Mouse (Mus musculus): Measurements from ENCODE around the gene Faap24. TPM values are rescaled to one million over a fixed set of nuclear protein-coding genes. Genes with fewer than 3 reads are reported as not detected.

Gene Faap24
- polyA plus RNA-seq, 1 experiment from 2014 or later, result 22.9 TPM

DNA sequence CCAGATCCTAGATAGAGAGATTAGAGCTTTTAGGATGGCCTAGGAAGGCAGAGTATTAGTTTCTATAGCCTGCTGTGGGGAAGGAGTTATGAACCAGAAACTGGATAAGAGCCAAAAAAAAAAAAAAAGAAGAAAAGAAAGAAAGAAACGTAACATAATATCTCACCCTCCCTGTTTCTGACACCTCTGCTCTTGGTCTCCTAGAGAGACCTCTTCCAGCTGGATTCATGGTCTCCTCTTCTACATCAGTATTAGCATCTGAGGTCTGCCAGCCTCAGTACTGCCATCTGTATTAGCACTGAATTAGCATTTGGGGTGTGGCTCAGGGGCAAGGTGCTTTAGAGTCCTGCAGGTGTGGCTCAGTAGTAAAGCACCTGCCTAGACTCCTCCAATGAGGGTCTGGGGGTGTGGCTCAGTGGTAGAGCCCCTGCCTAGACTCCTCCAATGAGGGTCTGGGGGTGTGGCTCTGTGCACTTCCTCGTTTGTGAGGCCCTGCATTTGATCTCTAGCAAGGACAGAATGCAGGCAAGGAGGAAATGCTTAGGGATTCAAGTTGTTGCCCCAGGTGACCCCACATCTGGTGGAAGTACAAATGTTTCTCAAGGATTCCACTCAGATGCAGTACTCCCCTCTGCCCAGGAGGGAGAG is 13.8 kb downstream of the Faap24 start:
- WGBS, result 51% methylated on average over 2 of the region's 2 CpGs
- no peak overlapping the region for H3K27ac ChIP-seq
- 0 out of 2 replicates have a peak, but pooled peaks cover 5% of the 10 kb centered on the region for H3K36me3 ChIP-seq
- H3K4me3 ChIP-seq, result no peak overlapping the region
- DNase-seq (ENCODE audit: low spot score), result no peak
- no peaks in the 10 kb centered on the region for H3K27me3 ChIP-seq (ENCODE audit: insufficient read depth, poor library complexity, severe bottlenecking)
- no peaks in the 10 kb centered on the region for H3K9me3 ChIP-seq
- peaks cover 29% of the 10 kb centered on the region for H3K4me1 ChIP-seq

GRCm38 (mm10) chr7:35381861-35382260 is 14.8 kb downstream of the Faap24 start:
- H3K27ac ChIP-seq, result no peak overlapping the region
- DNase-seq (ENCODE audit: low spot score), result no peak
- H3K27me3 ChIP-seq (ENCODE audit: insufficient read depth, poor library complexity, severe bottlenecking), result no peaks in the 10 kb centered on the region
- H3K4me3 ChIP-seq, result no peak overlapping the region
- no peaks in the 10 kb centered on the region for H3K9me3 ChIP-seq
- 0 out of 2 replicates have a peak, but pooled peaks cover 5% of the 10 kb centered on the region for H3K36me3 ChIP-seq
- H3K4me1 ChIP-seq, result peaks cover 26% of the 10 kb centered on the region
- 38% methylated on average over 14 of the region's 16 CpGs for WGBS

- DNase-seq (ENCODE audit: low spot score), result no peak
- H3K27me3 ChIP-seq (ENCODE audit: insufficient read depth, poor library complexity, severe bottlenecking), result no peaks in the 10 kb centered on the region
- 0 out of 2 replicates have a peak, but pooled peaks cover under 1% of the 10 kb centered on the region for H3K36me3 ChIP-seq
- H3K4me1 ChIP-seq, result peaks cover 22% of the 10 kb centered on the region
- no peak overlapping the region for H3K4me3 ChIP-seq
- no peak overlapping the region; the same call in 1 of the 2 replicates for H3K27ac ChIP-seq
- WGBS, result 42% methylated on average over 8 of the region's 8 CpGs
- no peaks in the 10 kb centered on the region for H3K9me3 ChIP-seq
Measured at GRCm38 (mm10) chr7:35380351-35380750, 16.3 kb downstream of the Faap24 start.

GRCm38 (mm10) chr7:35379492-35380119 is 17.0 kb downstream of the Faap24 start:
- no peaks in the 10 kb centered on the region for H3K9me3 ChIP-seq
- peak overlapping the region; percentile 82 for H3K27ac ChIP-seq
- peak overlapping the region; percentile 31 for H3K4me3 ChIP-seq
- DNase-seq (ENCODE audit: low spot score), result no peak
- no peaks in the 10 kb centered on the region for H3K27me3 ChIP-seq (ENCODE audit: insufficient read depth, poor library complexity, severe bottlenecking)
- peaks cover 22% of the 10 kb centered on the region for H3K4me1 ChIP-seq
- 29% methylated on average over 16 of the region's 16 CpGs for WGBS
- no peaks in the 10 kb centered on the region for H3K36me3 ChIP-seq

DNA sequence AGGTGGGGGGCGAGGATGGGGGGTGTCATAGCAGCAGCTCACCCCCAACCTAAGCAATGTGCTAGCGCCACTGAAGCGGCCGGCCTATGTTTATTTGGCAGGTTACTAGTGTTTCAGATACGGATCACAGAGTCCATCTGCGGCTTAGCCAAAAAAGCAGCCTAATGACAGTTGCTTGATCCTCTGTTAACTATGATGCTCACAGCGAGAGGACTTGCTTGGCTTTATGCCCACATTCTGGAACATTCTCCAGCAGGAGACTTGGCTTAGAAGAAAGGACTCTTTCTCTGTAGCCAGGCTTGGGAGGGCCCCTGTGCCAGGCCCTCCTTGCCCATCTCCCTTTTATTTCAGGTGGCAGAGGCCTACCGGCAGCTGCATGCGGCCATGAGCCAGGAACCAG is 20.0 kb downstream of the Faap24 start:
- no peaks in the 10 kb centered on the region for H3K27me3 ChIP-seq (ENCODE audit: insufficient read depth, poor library complexity, severe bottlenecking)
- peaks cover 6% of the 10 kb centered on the region; the same call in 1 of the 2 replicates for H3K36me3 ChIP-seq
- peaks cover 27% of the 10 kb centered on the region for H3K4me1 ChIP-seq
- H3K4me3 ChIP-seq, result no peak overlapping the region
- no peaks in the 10 kb centered on the region for H3K9me3 ChIP-seq
- DNase-seq (ENCODE audit: low spot score), result no peak
- no peak overlapping the region for H3K27ac ChIP-seq
- WGBS, result 93% methylated on average over 9 of the region's 9 CpGs

DNA sequence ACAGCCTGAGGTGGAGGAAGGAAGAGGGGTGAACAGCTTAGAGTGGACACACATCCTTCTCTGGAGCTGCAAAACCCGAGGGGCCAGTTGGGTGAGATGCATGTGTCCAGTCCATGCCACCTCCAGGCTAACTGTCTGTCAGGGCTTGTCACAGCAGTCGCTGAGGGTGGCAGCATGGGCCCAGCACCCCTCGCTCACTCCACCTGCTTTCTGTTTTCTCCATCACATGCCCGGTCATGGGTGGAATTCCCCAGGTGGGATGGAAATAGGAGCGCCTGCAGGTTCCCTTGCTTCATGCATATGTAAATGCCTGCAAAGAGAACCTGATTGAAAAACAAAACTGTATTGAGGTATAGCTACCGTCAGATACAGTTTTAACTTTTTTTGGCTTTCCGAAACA is 22.4 kb downstream of the Faap24 start:
- Histone ChIP-seq H3K9me3 (no peaks in the 10 kb centered on the region), H3K36me3 (peaks cover 11% of the 10 kb centered on the region), H3K4me1 (peaks cover 12% of the 10 kb centered on the region), H3K27ac (no peak overlapping the region), H3K4me3 (no peak overlapping the region), H3K27me3 (ENCODE audit: insufficient read depth, poor library complexity, severe bottlenecking) (no peaks in the 10 kb centered on the region)
- 90% methylated on average over 7 of the region's 7 CpGs for WGBS
- no peak for DNase-seq (ENCODE audit: low spot score)

- WGBS, result 63% methylated on average over 16 of the region's 16 CpGs
- no peak overlapping the region for H3K4me3 ChIP-seq
- H3K4me1 ChIP-seq, result peaks cover 9% of the 10 kb centered on the region; the same call in 1 of the 2 replicates
- DNase-seq (ENCODE audit: low spot score), result no peak
- H3K27me3 ChIP-seq (ENCODE audit: insufficient read depth, poor library complexity, severe bottlenecking), result no peaks in the 10 kb centered on the region
- H3K36me3 ChIP-seq, result peaks cover 11% of the 10 kb centered on the region
- 0 out of 2 replicates have a peak, but pooled peaks cover 4% of the 10 kb centered on the region for H3K9me3 ChIP-seq
- peak overlapping the region; percentile 42; the same call in 1 of the 2 replicates for H3K27ac ChIP-seq
Measured at GRCm38 (mm10) chr7:35373146-35373989, 23.3 kb downstream of the Faap24 start.

GRCm38 (mm10) chr7:35372483-35373017 is 24.1 kb downstream of the Faap24 start:
- 86% methylated on average over 14 of the region's 14 CpGs for WGBS

DNA sequence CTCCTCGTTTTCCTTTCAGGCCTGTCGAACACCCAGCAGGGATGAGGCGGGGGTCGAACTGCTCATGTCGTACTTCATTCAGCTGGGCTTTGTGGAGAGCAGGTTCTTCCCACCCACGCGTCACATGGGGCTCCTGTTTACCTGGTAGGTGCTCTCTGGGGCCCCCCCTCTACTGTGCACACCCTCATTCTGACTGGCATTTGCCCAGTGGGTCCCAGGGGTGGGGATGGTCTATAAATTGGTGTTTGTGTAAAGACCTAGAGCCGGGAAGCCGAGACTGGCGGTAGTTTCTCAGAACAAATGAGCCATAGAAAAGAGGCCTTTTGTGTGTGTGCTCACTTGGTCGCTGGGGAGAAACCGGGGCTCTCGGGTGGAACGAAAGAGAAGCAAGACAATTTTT is 25.5 kb downstream of the Faap24 start:
- Histone ChIP-seq H3K4me1 (peaks cover 9% of the 10 kb centered on the region; the same call in 1 of the 2 replicates), H3K9me3 (0 out of 2 replicates have a peak, but pooled peaks cover 4% of the 10 kb centered on the region), H3K36me3 (peaks cover 19% of the 10 kb centered on the region), H3K27me3 (ENCODE audit: insufficient read depth, poor library complexity, severe bottlenecking) (no peaks in the 10 kb centered on the region), H3K4me3 (no peak overlapping the region), H3K27ac (no peak overlapping the region)
- 77% methylated on average over 14 of the region's 14 CpGs for WGBS
- DNase-seq (ENCODE audit: low spot score), result no peak

More at GRCm38 (mm10) chr7:35372483-35373017, 24.1 kb downstream of the Faap24 start:
- Histone ChIP-seq H3K36me3 (peaks cover 13% of the 10 kb centered on the region), H3K4me3 (no peak overlapping the region), H3K9me3 (0 out of 2 replicates have a peak, but pooled peaks cover 4% of the 10 kb centered on the region), H3K4me1 (peaks cover 9% of the 10 kb centered on the region; the same call in 1 of the 2 replicates), H3K27ac (no peak overlapping the region), H3K27me3 (ENCODE audit: insufficient read depth, poor library complexity, severe bottlenecking) (no peaks in the 10 kb centered on the region)
- no peak for DNase-seq (ENCODE audit: low spot score)

- Histone ChIP-seq H3K4me3 (no peak overlapping the region), H3K9me3 (0 out of 2 replicates have a peak, but pooled peaks cover 4% of the 10 kb centered on the region), H3K27ac (no peak overlapping the region), H3K27me3 (ENCODE audit: insufficient read depth, poor library complexity, severe bottlenecking) (no peaks in the 10 kb centered on the region), H3K4me1 (peaks cover 29% of the 10 kb centered on the region), H3K36me3 (peaks cover 11% of the 10 kb centered on the region)
- DNase-seq (ENCODE audit: low spot score), result no peak
- 69% methylated on average over 12 of the region's 12 CpGs for WGBS
Measured at GRCm38 (mm10) chr7:35365161-35365910, 31.3 kb downstream of the Faap24 start.

DNA sequence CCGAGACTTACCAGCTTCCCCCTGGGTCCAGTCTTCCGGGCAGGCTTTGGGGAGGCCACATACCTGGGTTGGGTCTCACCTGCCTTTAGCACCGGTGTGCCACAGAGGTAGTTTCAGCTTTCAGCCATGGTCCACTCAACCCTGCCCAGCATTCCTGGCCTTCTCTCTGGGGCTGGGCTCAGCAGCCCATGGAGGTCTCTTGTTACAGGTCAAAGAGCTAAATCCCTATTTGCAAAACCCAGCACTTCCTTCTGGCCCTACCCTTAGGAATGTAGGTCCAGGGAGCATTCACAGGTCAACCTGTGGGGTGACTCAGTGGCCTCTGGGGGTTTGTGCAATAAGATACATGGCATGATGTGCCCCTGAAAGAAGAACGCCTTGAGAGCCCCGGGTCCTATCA is 33.8 kb downstream of the Faap24 start:
- Histone ChIP-seq H3K27me3 (ENCODE audit: insufficient read depth, poor library complexity, severe bottlenecking) (no peaks in the 10 kb centered on the region), H3K4me1 (peaks cover 29% of the 10 kb centered on the region), H3K27ac (peak overlapping the region; percentile 77), H3K36me3 (peaks cover 11% of the 10 kb centered on the region), H3K9me3 (no peaks in the 10 kb centered on the region), H3K4me3 (no peak overlapping the region)
- WGBS, result 71% methylated on average over 5 of the region's 5 CpGs
- DNase-seq (ENCODE audit: low spot score), result no peak

DNA sequence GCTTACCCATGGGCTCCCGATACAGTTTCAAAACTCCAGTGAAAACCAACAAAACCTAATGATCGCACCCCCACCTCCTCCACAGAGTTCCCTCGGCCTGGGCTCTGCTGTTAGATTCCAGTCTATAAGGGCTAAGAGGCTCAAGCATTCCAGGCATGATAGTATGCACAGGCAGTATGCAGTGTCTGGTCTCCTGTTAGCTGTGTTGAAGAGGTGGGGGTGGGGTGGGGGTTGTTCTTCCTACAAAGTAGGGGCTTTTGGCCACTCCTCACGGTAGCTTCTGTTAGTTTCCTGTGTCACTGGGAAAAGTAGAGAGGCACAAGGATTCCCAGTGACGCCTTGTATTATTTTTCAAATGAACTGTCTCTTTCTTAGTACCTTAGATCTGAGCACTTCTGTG is 34.4 kb downstream of the Faap24 start:
- H3K27ac ChIP-seq, result peak overlapping the region; percentile 77
- WGBS, result 40% methylated on average over 5 of the region's 5 CpGs
- H3K36me3 ChIP-seq, result peaks cover 8% of the 10 kb centered on the region
- peaks cover 31% of the 10 kb centered on the region for H3K4me1 ChIP-seq
- DNase-seq (ENCODE audit: low spot score), result no peak
- H3K4me3 ChIP-seq, result no peak overlapping the region
- no peaks in the 10 kb centered on the region for H3K27me3 ChIP-seq (ENCODE audit: insufficient read depth, poor library complexity, severe bottlenecking)
- no peaks in the 10 kb centered on the region for H3K9me3 ChIP-seq

Measured in heart, embryonic 10.5 days (tissue).